Mouse (Mus musculus): ENCODE measurements around the gene Gmpr. TPM values are rescaled to one million over a fixed set of nuclear protein-coding genes. Genes with fewer than 3 reads are reported as not detected.
"Not testable (repeated sequence)": the region's sequence is repeated elsewhere in the genome, so short reads cannot be mapped to it uniquely, and the experiment has no call there.

Gmpr gene
- 10 to 100 TPM; 41.8 to 47.4 TPM for total RNA-seq (2021)

- DNase-seq (ENCODE audit: low spot score in 2 of 2) = peak; percentile 83 to 87
- intact Hi-C loops (cut with DNase I) = no loop called here
These were observed at the start of gene Gmpr for GRCm38 (mm10) chr13:45507274-45508229. TSS of gene Gmpr (plus strand) at chr13:45507444.

DNA sequence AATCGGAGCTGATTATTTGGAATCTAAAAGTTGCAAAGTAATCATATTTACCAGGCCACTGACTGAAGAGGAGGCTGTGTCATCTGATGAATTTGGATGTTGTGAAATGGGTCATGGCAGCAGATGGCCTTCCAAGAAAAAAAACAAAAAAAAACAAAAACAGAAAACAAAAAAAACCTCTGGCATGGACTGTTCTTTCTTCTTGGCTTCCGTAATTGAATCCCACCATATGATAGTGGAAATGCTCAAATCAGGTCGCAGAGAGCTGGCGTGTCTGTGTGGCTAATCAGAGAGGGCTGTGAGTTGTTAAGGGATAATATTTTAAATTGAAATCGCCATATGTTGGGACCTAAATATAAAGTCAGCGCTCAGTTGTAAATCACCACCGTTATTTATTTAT is 49.8 kb upstream of the Gmpr start:
- no peak for DNase-seq (ENCODE audit: low spot score in 2 of 2)
- intact Hi-C loops (cut with DNase I) = no loop called here

DNA sequence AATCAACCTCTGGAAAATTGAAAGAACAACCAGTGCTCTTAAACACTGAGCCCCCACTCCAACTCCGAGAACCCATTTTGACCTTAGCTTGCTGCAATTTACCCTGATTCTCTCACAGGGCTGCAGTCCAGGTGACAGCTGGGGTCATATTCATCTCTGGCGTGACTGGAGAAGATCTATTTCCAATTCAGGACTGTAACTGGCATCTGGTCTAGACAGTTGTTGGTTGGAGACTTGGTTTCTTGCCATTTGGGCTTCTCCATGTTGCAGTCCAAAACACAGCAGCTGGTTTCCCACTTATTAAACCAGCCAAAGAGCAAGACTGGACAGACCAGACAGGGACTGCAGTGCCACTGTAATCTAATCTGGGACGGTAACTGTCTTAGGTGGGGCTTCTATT is 47.1 kb upstream of the Gmpr start:
- DNase-seq (ENCODE audit: low spot score in 2 of 2) = no peak
- intact Hi-C loops (cut with DNase I) = no loop called here

- peak in 1 of 2 experiments; percentile 32 for DNase-seq (ENCODE audit: low spot score in 2 of 2)
- intact Hi-C loops (cut with DNase I) = no loop called here
These were observed 45.8 kb upstream of the Gmpr start for GRCm38 (mm10) chr13:45461370-45461958.

- no peak for DNase-seq (ENCODE audit: low spot score in 2 of 2)
- intact Hi-C loops (cut with DNase I) = no loop called here
These were observed 41.6 kb upstream of the Gmpr start for GRCm38 (mm10) chr13:45465616-45466015.

GRCm38 (mm10) chr13:45466031-45466519 is 41.2 kb upstream of the Gmpr start:
- no peak for DNase-seq (ENCODE audit: low spot score in 2 of 2)
- intact Hi-C loops (cut with DNase I) = no loop called here

DNA sequence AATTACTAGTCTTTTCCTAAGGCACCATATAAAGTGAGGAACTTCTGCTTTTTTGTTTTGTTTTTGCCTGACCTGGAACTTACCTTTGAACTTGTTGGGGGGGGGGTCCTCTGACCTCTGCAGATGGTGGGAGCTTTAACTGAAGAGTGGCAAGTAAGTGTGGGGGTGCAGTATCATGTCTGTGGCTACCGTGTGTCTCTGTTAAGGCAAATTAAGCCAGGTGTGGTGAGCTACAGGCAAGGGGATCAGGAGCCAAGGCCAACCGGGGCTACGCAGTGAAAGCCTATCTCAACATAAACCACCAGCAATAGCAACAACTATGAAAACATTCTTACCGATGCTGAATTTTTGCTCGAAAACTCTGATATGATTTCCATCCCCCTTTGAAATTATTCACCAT is 38.5 kb upstream of the Gmpr start:
- no peak for DNase-seq (ENCODE audit: low spot score in 2 of 2)
- intact Hi-C loops (cut with DNase I) = no loop called here

- intact Hi-C loops (cut with DNase I) = no loop called here
- DNase-seq (ENCODE audit: low spot score in 2 of 2) = no peak
These were observed 37.6 kb upstream of the Gmpr start for GRCm38 (mm10) chr13:45469481-45470301.

DNA sequence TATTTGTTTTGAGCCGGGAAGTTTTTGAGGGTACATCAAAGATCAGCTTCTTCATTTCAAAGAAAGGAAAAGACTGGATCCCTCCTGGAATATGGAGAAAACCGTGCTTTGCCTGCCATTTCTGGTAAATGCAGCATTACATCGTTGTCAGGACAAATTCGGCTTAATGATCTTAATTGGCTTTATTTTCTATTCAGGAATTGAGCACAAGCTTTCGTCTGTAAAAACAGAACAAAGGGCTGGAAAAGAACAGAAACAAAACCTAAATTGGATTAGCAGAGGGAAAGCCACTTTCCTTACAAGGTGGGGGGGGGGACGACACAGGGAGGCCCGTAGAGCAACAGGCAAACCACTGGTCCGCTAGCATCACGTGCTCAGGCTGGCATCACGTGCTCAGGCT is 33.9 kb upstream of the Gmpr start:
- intact Hi-C loops (cut with DNase I) = no loop called here
- no peak for DNase-seq (ENCODE audit: low spot score in 2 of 2)

DNA sequence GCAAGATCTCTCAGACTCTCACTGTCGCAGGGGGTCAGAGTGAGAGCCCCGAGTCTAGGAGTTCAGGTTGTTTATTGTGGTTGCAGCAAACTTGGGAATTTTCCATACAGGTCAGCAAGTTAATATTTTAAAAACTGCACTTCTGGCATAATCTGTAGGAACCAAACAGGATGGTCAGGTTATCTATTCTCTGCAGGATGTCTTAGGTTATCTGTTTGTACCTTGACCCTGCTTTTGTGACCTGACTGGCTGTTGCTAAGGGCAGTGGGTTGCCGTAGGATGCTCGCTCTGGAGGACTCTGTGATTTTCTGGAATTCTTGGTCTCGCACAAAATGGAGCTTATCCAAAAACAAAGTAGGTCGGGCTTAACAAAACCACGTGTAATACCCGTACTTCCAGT is 31.9 kb upstream of the Gmpr start:
- DNase-seq (ENCODE audit: low spot score in 2 of 2) = no peak
- intact Hi-C loops (cut with DNase I) = no loop called here

DNA sequence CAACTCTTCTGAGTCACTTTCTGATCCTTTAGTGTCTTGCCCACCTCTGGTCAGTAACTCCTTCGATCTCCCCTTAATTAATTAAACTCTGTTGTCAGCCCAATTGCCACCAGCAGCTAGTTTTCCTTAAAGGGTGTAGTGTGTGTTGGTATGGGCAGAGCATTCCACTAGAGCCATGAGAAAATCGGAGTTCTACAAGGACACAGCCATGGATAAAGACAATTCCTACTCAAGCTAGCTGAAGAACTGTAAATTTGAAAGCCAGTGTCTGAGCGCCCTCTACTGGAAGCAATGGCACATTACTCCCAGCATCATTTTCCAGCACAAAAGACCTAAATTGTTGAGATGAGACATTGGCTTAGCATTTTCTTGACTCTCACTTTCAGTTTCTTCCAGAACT is 30.1 kb upstream of the Gmpr start:
- peak; percentile 78 to 90 for DNase-seq (ENCODE audit: low spot score in 2 of 2)
- intact Hi-C loops (cut with DNase I) = loop anchor here (2.0 kb wide), 1 partner anchor 446 kb away; no protein-coding TSS in a partner anchor

- DNase-seq (ENCODE audit: low spot score in 2 of 2) = no peak
- intact Hi-C loops (cut with DNase I) = no loop called here
These were observed 27.3 kb upstream of the Gmpr start for GRCm38 (mm10) chr13:45479951-45480350.

GRCm38 (mm10) chr13:45483215-45483614 is 24.0 kb upstream of the Gmpr start:
- intact Hi-C loops (cut with DNase I) = no loop called here
- no peak for DNase-seq (ENCODE audit: low spot score in 2 of 2)

DNA sequence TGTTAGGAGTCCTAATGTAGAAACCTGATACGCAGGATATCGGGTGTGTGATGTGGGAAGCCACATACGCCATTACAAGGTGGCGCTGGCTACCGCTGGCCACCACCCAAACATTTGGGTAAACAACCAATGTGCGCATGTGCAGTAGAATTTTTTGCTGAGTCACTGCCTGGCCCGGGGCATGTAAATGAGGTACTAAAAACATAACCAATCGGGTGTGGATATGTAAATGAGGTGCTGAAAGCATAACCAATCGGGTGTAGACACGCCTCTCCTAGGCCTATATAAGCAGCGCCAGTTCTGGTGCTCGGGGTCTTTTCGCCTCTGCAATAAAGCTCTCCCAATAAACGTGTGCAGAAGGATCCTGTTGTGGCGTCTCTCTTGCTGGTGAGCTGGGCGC is 23.3 kb upstream of the Gmpr start:
- intact Hi-C loops (cut with DNase I); DNase-seq (ENCODE audit: low spot score in 2 of 2): not testable (repeated sequence)

DNA sequence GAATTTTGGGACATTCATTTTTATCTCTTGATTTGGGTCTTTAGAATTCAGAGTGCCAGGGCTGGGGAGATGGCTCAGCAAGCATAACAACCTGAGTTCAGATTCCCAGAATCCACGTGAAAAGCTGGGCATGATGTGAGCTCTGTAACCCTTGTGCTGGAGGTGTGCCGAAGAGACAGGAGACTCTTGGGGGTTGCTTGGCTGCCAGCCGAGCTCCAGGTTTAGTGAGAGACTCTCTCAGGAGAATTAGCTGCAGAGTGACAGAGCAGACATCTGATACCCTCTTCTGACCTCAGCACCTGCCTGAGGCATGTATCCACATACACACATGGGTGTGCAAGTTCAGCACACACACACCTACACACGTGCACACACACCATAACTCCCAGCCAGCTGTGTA is 21.6 kb upstream of the Gmpr start:
- DNase-seq (ENCODE audit: low spot score in 2 of 2) = no peak
- intact Hi-C loops (cut with DNase I) = no loop called here

- DNase-seq (ENCODE audit: low spot score in 2 of 2) = no peak
- intact Hi-C loops (cut with DNase I) = no loop called here
These were observed 20.6 kb upstream of the Gmpr start for GRCm38 (mm10) chr13:45486598-45486997.

GRCm38 (mm10) chr13:45491991-45492732 is 15.1 kb upstream of the Gmpr start:
- DNase-seq (ENCODE audit: low spot score in 2 of 2) = no peak
- intact Hi-C loops (cut with DNase I) = no loop called here

DNA sequence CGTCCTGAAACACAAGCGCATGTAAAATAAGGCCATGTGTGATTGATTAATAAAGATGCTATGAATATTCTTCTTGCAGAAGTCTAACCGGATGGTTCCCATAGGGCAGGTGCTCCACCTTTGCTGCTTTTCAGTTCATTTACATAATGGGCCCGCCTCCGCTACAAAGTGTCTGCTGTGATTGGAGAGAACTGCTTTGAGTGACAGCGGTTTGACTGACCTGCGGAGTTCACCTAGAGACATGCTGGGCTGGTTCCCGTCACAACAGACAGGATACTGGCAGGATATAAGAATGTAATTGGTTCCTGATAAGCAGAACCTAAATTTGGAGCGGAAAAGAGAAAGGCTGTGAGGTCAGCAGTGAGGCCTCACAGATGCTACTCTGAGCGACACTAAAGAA is 13.4 kb upstream of the Gmpr start:
- DNase-seq (ENCODE audit: low spot score in 2 of 2) = peak in 1 of 2 experiments; percentile 31
- intact Hi-C loops (cut with DNase I) = no loop called here

GRCm38 (mm10) chr13:45498623-45499022 is 8.6 kb upstream of the Gmpr start:
- no peak for DNase-seq (ENCODE audit: low spot score in 2 of 2)
- intact Hi-C loops (cut with DNase I) = no loop called here
